8 mouse cellular contexts compared by ENCODE assay signal in genomic region chr1:37300650-37301049, GRCm38 (mm10). TPM values are rescaled to one million over a fixed set of nuclear protein-coding genes. Genes with fewer than 3 reads are reported as not detected.
DNase-seq lines count a peak whose midpoint lies in the region; ATAC-seq and TF ChIP-seq lines count a peak whose summit lies in the region.

No protein-coding gene starts in this region.

- TF ChIP-seq CTCF in intestine, postnatal 0 days (IDR thresholded peaks at IDR 0.05; ENCODE audit: low read depth): no peak

- no peaks in the 10 kb centered on the region for H3K9me3 ChIP-seq in intestine, postnatal 0 days (ENCODE audit: control insufficient read depth)
- H3K9me3 ChIP-seq in midbrain, embryonic 10.5 days (replicated peaks): no peaks in the 10 kb centered on the region

- 0 out of 2 replicates have a peak overlapping the region, but pooled peaks have one; percentile 66 for H3K9ac ChIP-seq in intestine, postnatal 0 days (ENCODE audit: low read depth, low read length)

- WGBS in intestine, postnatal 0 days: 29% methylated on average over 5 of the region's 5 CpGs
- WGBS in midbrain, embryonic 10.5 days: 85% methylated on average over 5 of the region's 5 CpGs

- ATAC-seq in intestine, postnatal 0 days: peak; percentile 23; the same call in 1 of the 2 replicates

- no peaks in the 10 kb centered on the region for H3K27me3 ChIP-seq in intestine, postnatal 0 days (replicated peaks; ENCODE audit: control insufficient read depth, insufficient read depth, low read length)
- peaks cover 8% of the 10 kb centered on the region for H3K27me3 ChIP-seq in midbrain, embryonic 10.5 days (ENCODE audit: low read depth, poor library complexity, severe bottlenecking)

- no peak overlapping the region for H3K27ac ChIP-seq in intestine, postnatal 0 days (ENCODE audit: low read depth, low read length)
- no peak overlapping the region for H3K27ac ChIP-seq in midbrain, embryonic 10.5 days (replicated peaks)

- peak overlapping the region; percentile 89 for H3K4me3 ChIP-seq in intestine, postnatal 0 days (ENCODE audit: low read depth, low read length)
- peak overlapping the region; percentile 95 for H3K4me3 ChIP-seq in midbrain, embryonic 10.5 days

- no peaks in the 10 kb centered on the region for H3K4me1 ChIP-seq in intestine, postnatal 0 days (replicated peaks; ENCODE audit: control insufficient read depth, insufficient read depth, low read length)
- H3K4me1 ChIP-seq in midbrain, embryonic 10.5 days: peaks cover 12% of the 10 kb centered on the region

- no peaks in the 10 kb centered on the region for H3K36me3 ChIP-seq in intestine, postnatal 0 days (ENCODE audit: control insufficient read depth, insufficient read depth)
- no peaks in the 10 kb centered on the region for H3K36me3 ChIP-seq in midbrain, embryonic 10.5 days

- DNase-seq in adrenal gland, postnatal 14 days: peak; percentile 31
- no peak for DNase-seq in adrenal gland, postnatal 25 days
- DNase-seq in thymus, postnatal 4 days: peak; percentile 47
- DNase-seq in thymus, postnatal 0 days (ENCODE audit: low spot score): no peak
- DNase-seq in midbrain, embryonic 10.5 days (ENCODE audit: low spot score): no peak
- no peak for DNase-seq in left cerebral cortex, postnatal 10 days (ENCODE audit: extremely low spot score in 1 of 2, low spot score in 2 of 2)
- DNase-seq in kidney, postnatal 10 days: no peak

- peak overlapping the region; percentile 95 for H3K4me2 ChIP-seq in intestine, postnatal 0 days (replicated peaks; ENCODE audit: low read depth)

- intact Hi-C loops in left cerebral cortex, postnatal 10 days (cut with DNase I): loop anchor here (5.0 kb wide), 1 partner anchor 47 kb away; no protein-coding TSS in a partner anchor

RNA-seq across cellular contexts. Expression of gene Inpp4a, which starts 1.0 kb away (rescaled TPM):
- 21.2 and 23.5 TPM in 2 replicates for total RNA-seq in adrenal gland, postnatal 14 days (2021)
- total RNA-seq in adrenal gland, postnatal 25 days (2021): 25.3 and 25.4 TPM in 2 replicates
- polyA plus RNA-seq in thymus, postnatal 0 days (2015; fragmentation: Nextera tagmentation; extraction: Ambion mirVana): 7.0 and 9.0 TPM in 2 replicates
- polyA plus RNA-seq in intestine, postnatal 0 days (2015; fragmentation: Nextera tagmentation; extraction: Ambion mirVana): 7.8 and 9.5 TPM in 2 replicates
- 11.9 and 17.4 TPM in 2 replicates for polyA plus RNA-seq in midbrain, embryonic 10.5 days (2016; fragmentation: Nextera tagmentation; extraction: Ambion mirVana)
- total RNA-seq in left cerebral cortex, postnatal 10 days (2021): 100 to 1,000 TPM; 138 TPM

Comparison
In these comparisons a context has a peak if more than half of its experiments do, and no peak if none do; other contexts are left out.
1. DNase-seq: peak in adrenal gland, postnatal 14 days (single experiment) and thymus, postnatal 4 days (single experiment); none in adrenal gland, postnatal 25 days (single experiment), thymus, postnatal 0 days (single experiment), midbrain, embryonic 10.5 days (single experiment), left cerebral cortex, postnatal 10 days (0 of 2) and kidney, postnatal 10 days (single experiment).